Mouse (Mus musculus) hindbrain, embryonic 16.5 days (tissue): ENCODE measurements at regions not wholly inside any gene's neighbourhood (a gene's known extent, or its start where the extent isn't known, plus 50 kb on each side); places are given as distances from the start of the nearest gene placed in this dataset.

ENCODE experiments used
- ATAC-seq: fragments of 200-750 bp; cut with Nextera tagmentation; 2 replicates; pipeline ENCODE4 v1.8.0; 2017; ENCODE audit warnings: moderate TSS enrichment, moderate library complexity
- H3K27ac ChIP-seq: fragments of 300-500 bp; sonication (generic); 2 replicates; pipeline ENCODE4 v1.5.1; 2014; ENCODE audit warnings: low read depth, mild to moderate bottlenecking, control low read depth, low read length, moderate library complexity
- H3K27me3 ChIP-seq: fragments of 300-500 bp; sonication (generic); replicated peaks from 2 replicates; pipeline ENCODE4 v1.6.1; 2014; ENCODE audit warnings: low read length; ENCODE audit not compliant: control insufficient read depth, insufficient read depth
- H3K36me3 ChIP-seq: fragments of 300-500 bp; sonication (generic); 2 replicates; pipeline ENCODE4 v1.6.1; 2014; ENCODE audit warnings: mild to moderate bottlenecking, low read length, moderate library complexity, mixed read lengths; ENCODE audit not compliant: control insufficient read depth, insufficient read depth
- H3K4me1 ChIP-seq: fragments of 300-500 bp; sonication (generic); 2 replicates; pipeline ENCODE4 v1.6.1; 2014; ENCODE audit warnings: low read depth, low read length; ENCODE audit not compliant: control insufficient read depth, insufficient read depth
- H3K4me2 ChIP-seq: fragments of 300-500 bp; sonication (generic); 2 replicates; pipeline ENCODE4 v1.6.1; 2014; ENCODE audit warnings: mild to moderate bottlenecking, low read length, control low read depth, moderate library complexity
- H3K4me3 ChIP-seq: fragments of 300-500 bp; sonication (generic); 2 replicates; pipeline ENCODE4 v1.5.1; 2014; ENCODE audit warnings: mild to moderate bottlenecking, low read length, control low read depth, moderate library complexity
- H3K9ac ChIP-seq: fragments of 300-500 bp; sonication (generic); 2 replicates; pipeline ENCODE4 v1.6.1; 2014; ENCODE audit warnings: low read depth, mild to moderate bottlenecking, control low read depth, low read length, moderate library complexity
- H3K9me3 ChIP-seq: fragments of 300-500 bp; sonication (generic); 2 replicates; pipeline ENCODE4 v1.6.1; 2014; ENCODE audit warnings: mild to moderate bottlenecking, low read length, moderate library complexity; ENCODE audit not compliant: control insufficient read depth
- WGBS: fragments of 180-500 bp; shearing (Covaris S2); extraction: QIAGEN DNeasy Blood & Tissue Kit; methylation state at CpG from one replicate; pipeline ENCODE4 v1.1.7; 2014; 5-methylcytosine and 5-hydroxymethylcytosine counted together

DNA sequence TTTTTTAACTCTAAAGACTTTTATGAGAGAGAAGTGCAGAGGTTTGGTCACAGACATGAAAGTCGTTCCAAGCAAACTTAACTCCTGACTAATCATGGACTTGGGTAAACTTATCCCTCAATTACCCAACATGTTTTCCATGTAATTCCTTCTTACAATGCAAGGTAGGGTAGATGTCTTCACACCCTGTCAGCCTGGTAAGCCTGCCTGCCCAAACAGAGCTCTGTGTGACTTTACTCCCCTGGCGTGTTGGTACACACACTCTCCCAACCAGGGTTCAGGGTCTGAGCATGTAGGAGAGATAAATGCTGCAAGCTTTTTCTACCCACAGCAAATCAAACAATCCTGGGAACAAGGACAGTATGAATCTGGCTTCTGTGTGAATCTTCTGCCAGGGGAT lies 192.1 kb upstream of the Camk1g start:
- H3K36me3 ChIP-seq: no peaks in the 10 kb centered on the region
- H3K4me2 ChIP-seq: no peak overlapping the region
- H3K27ac ChIP-seq: no peak overlapping the region
- H3K9me3 ChIP-seq: no peaks in the 10 kb centered on the region
- no peak overlapping the region for H3K4me3 ChIP-seq
- 95% methylated on average over 2 of the region's 2 CpGs for WGBS
- H3K27me3 ChIP-seq: no peaks in the 10 kb centered on the region
- no peaks in the 10 kb centered on the region for H3K4me1 ChIP-seq
- ATAC-seq: no peak
- H3K9ac ChIP-seq: no peak overlapping the region

DNA sequence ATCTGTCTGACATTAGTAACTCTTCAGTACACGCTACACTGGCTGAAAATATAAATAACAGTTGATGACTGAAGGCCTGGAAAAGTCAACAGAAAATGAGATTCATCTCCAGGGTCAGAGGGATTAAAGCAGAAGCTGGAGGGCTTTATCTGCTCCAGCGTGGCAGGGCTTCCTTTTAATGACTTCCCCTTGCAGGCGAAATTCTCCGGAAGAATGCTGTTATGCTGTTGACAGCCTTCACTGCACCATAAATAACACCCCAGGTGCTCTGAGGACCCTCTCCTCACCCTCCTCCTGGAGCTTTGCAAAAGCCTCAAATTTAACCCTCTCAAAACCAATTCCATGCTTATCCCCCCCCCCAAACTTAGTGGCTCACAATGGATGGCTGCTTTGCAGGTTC lies 188.0 kb upstream of the Camk1g start:
- Histone ChIP-seq H3K9me3 (no peaks in the 10 kb centered on the region), H3K4me3 (no peak overlapping the region), H3K9ac (no peak overlapping the region), H3K4me2 (no peak overlapping the region), H3K27ac (no peak overlapping the region), H3K4me1 (no peaks in the 10 kb centered on the region), H3K27me3 (no peaks in the 10 kb centered on the region), H3K36me3 (no peaks in the 10 kb centered on the region)
- no peak for ATAC-seq
- WGBS: 31% methylated on average over 4 of the region's 4 CpGs

DNA sequence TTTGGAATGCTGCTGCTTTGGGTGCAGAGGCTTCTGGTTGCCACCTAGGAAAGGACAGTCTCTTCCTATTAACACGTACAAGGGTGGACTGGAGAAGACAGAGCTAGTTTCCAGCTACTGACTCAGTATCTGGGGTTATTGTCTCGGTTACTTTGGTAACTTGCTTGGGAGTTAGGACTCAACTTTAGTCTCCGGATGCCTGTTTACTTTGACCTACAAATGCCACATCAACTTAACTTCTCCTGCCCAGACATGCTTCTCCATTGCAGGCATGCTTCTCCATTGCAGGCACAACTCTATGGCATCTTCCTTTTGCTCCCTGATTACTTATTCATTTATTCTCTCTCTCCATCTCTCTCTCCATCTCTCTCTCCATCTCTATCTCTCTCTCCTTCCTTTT lies 184.6 kb upstream of the Camk1g start:
- Histone ChIP-seq H3K9me3 (no peaks in the 10 kb centered on the region), H3K27ac (no peak overlapping the region), H3K4me3 (no peak overlapping the region), H3K4me2 (no peak overlapping the region), H3K4me1 (no peaks in the 10 kb centered on the region), H3K36me3 (no peaks in the 10 kb centered on the region), H3K9ac (no peak overlapping the region), H3K27me3 (no peaks in the 10 kb centered on the region)
- 86% methylated on average over 3 of the region's 3 CpGs for WGBS
- no peak for ATAC-seq

DNA sequence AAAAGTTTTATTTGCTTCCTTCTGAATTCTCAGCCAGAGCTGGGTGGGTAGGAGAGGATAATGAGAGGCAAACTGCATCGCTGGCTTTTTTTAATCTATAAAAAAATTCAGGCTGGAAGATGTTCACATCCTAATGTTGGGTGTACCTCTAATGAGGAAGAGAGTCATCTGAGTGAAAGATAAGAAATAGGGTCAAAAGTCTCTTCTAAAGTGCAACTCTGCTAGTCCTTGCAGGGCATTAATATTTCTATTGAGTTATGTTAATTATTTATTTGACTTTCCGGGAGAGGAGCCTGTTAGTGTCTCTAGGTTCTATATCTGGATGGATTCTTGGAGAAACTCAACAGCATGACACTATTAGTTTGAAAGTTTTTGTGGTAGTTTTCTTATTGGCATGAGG lies 182.2 kb upstream of the Camk1g start:
- no peaks in the 10 kb centered on the region for H3K36me3 ChIP-seq
- no peak for ATAC-seq
- WGBS: 71% methylated on average over 2 of the region's 2 CpGs

DNA sequence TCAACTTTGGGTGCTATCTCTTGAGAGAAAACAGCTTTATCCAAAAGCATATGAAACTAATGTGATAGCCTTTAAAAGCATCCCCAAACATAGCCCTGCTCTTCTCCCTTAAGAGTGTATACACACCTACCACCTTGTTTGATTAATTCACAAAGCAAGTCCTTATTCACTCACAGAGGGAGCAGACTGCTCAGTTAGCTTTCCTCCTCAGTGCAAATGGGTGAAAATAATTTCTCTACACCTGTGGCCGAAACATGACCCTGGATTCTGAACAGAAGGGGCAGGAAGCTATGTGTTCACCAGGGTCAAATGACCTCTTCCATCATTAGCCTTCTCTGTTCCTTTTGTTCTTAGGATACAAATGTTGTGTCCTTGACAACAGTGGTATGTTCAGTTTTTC lies 181.2 kb upstream of the Camk1g start:
- H3K9ac ChIP-seq: no peak overlapping the region
- no peaks in the 10 kb centered on the region for H3K27me3 ChIP-seq
- H3K9me3 ChIP-seq: no peaks in the 10 kb centered on the region
- ATAC-seq: no peak
- 61% methylated on average over 1 of the region's 1 CpGs for WGBS
- H3K4me3 ChIP-seq: no peak overlapping the region
- H3K4me1 ChIP-seq: no peaks in the 10 kb centered on the region
- no peak overlapping the region for H3K27ac ChIP-seq
- H3K36me3 ChIP-seq: no peaks in the 10 kb centered on the region
- no peak overlapping the region for H3K4me2 ChIP-seq

More for the DNA sequence above, 182.2 kb upstream of the Camk1g start:
- Histone ChIP-seq H3K9ac (no peak overlapping the region), H3K27me3 (no peaks in the 10 kb centered on the region), H3K9me3 (no peaks in the 10 kb centered on the region), H3K4me1 (no peaks in the 10 kb centered on the region), H3K27ac (no peak overlapping the region), H3K4me2 (no peak overlapping the region), H3K4me3 (no peak overlapping the region)

DNA sequence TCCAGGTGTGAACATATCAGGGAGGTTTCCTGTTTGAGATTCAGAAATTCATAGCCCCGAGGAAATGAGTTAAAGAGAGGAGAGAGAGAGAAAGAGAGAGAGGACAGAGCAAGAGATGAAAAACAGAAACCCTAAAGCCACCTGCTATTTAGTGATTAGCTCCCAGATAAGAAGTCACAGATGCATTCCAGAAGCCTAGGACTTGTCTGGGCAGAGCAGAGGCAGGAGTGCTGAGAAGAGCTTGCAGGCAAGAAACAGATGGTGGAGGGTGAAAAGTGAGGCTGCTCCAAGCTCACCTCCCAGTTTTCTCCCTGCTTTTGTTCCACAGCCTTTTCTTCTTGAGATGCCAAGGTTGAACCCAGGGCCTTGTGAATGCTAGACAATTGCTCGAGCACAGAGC lies 180.7 kb upstream of the Camk1g start:
- H3K4me2 ChIP-seq: no peak overlapping the region
- no peaks in the 10 kb centered on the region for H3K36me3 ChIP-seq
- no peaks in the 10 kb centered on the region for H3K9me3 ChIP-seq
- no peaks in the 10 kb centered on the region for H3K4me1 ChIP-seq
- H3K27me3 ChIP-seq: no peaks in the 10 kb centered on the region
- H3K9ac ChIP-seq: no peak overlapping the region
- ATAC-seq: no peak
- 45% methylated on average over 2 of the region's 2 CpGs for WGBS
- H3K27ac ChIP-seq: no peak overlapping the region
- H3K4me3 ChIP-seq: no peak overlapping the region

DNA sequence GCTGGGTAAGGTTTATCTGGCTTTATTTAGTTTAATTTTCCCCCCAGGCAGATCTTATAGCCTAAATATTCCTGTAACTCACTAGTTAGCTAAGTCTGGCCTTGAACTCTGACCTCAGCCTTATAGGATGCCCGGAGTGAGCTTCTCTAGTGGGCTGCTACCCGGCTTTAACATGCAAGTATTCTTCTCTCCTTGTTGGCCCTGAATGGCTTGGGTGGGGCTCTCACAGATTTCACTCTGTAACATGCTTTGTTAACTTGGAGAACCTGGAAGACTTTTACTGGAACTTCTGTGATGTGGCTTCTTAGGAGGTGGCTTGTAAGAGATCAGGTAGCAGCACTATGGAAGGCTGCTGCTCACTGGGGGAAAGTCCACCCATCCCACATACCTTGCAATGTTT lies 177.3 kb upstream of the Camk1g start:
- H3K36me3 ChIP-seq: no peaks in the 10 kb centered on the region
- H3K27ac ChIP-seq: no peak overlapping the region
- H3K9ac ChIP-seq: no peak overlapping the region
- H3K4me1 ChIP-seq: peaks cover under 1% of the 10 kb centered on the region
- no peak for ATAC-seq
- no peak overlapping the region for H3K4me2 ChIP-seq
- WGBS: 83% methylated on average over 2 of the region's 2 CpGs
- no peak overlapping the region for H3K4me3 ChIP-seq
- H3K9me3 ChIP-seq: no peaks in the 10 kb centered on the region
- no peaks in the 10 kb centered on the region for H3K27me3 ChIP-seq

DNA sequence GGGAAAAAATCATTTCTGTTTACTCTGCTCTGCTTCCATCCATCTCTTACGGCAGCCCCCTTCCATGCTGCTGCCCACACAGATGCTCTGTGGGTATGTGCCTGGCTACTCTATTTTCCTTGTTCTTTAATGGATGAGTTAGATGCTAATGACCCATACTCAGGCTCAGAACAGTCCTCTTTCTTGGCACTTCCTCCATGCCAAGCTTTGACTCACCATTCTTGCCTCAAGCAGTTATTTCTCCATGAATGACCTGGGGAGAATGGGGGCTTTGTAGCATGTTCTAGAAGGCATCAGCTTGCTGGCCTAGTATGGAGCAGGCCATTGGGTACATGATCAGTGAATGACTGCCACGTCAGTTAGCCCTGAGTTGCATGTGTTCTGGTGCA lies 175.9 kb upstream of the Camk1g start:
- ATAC-seq: peak; percentile 54
- Histone ChIP-seq H3K27ac (no peak overlapping the region), H3K9me3 (no peaks in the 10 kb centered on the region), H3K36me3 (no peaks in the 10 kb centered on the region), H3K4me1 (peaks cover 4% of the 10 kb centered on the region), H3K4me2 (no peak overlapping the region), H3K27me3 (no peaks in the 10 kb centered on the region), H3K9ac (no peak overlapping the region), H3K4me3 (no peak overlapping the region)
- WGBS: 72% methylated on average over 2 of the region's 2 CpGs

DNA sequence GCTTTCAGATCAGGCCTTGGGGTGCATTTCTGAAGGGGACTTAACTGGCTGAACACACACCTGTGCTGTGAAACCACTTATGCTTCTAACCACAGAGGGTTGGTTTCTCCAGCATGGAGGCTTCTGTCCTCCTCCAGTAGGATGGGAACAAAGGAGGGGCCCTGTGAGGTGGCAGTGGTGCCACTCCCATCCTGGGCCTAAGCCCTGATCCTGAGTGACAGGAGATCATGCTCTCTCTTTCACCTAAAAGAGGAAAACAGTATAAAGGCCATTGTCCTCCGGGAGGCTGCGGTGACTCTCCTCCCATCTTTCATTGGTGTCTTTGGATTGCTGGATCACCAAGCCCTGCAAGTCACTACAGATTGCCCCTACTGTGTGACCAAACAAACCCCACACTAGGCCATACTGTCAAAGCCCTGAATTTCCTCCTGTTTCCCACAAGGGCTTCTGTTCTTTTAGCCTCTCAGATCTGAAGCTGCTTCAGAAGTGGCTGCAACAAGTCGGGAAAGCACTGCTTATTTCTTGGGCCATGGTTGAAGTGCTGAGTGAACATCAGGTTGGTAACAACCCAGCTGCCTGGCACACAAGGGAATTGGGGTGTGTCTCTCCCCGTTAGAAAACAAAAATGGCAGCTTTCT lies 175.4 kb upstream of the Camk1g start:
- Histone ChIP-seq H3K9ac (no peak overlapping the region), H3K4me1 (peaks cover 4% of the 10 kb centered on the region), H3K36me3 (no peaks in the 10 kb centered on the region), H3K27me3 (no peaks in the 10 kb centered on the region), H3K4me3 (no peak overlapping the region), H3K9me3 (no peaks in the 10 kb centered on the region), H3K4me2 (no peak overlapping the region), H3K27ac (no peak overlapping the region)
- WGBS: 47% methylated on average over 4 of the region's 4 CpGs
- ATAC-seq: no peak

DNA sequence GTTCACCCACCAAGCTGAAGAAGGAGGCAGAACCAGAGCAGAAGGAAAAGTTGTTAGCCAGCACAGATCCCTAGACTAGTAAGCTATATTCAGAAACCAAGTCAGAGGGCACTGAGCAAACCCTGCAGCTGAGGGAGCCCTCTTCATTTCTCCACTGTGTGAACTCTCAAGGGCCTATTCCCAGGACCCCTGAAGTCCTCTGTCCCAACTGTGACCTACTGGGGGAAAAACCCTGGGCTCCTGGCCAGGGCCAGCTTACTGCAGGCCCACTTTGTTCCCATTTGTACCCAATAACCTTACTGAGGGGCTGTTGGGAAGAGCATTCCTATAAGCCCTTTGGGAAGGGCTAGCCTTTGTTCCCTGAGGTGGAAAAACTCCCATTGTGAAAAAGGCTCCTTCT lies 174.7 kb upstream of the Camk1g start:
- Histone ChIP-seq H3K27me3 (no peaks in the 10 kb centered on the region), H3K27ac (no peak overlapping the region), H3K4me1 (peaks cover 4% of the 10 kb centered on the region), H3K36me3 (no peaks in the 10 kb centered on the region), H3K4me2 (no peak overlapping the region), H3K9ac (no peak overlapping the region), H3K9me3 (no peaks in the 10 kb centered on the region), H3K4me3 (no peak overlapping the region)
- ATAC-seq: no peak
